Mouse (Mus musculus): ENCODE measurements around the gene Olfr564. TPM values are rescaled to one million over a fixed set of nuclear protein-coding genes. Genes with fewer than 3 reads are reported as not detected.

Gene Olfr564
- not detected in 2 replicates for polyA plus RNA-seq (2012; rRNA removed)

GRCm38 (mm10) chr7:102803180-102803579 lies at the start of gene Olfr564:
TSS of gene Olfr564 (plus strand) at chr7:102803480.
- no peak for DNase-seq (ENCODE audit: low read depth, low spot score)

GRCm38 (mm10) chr7:102759266-102759665 lies 44.0 kb upstream of the Olfr564 start, which contains the start of the genes Olfr560 and Olfr78:
TSS of gene Olfr560 (minus strand) at chr7:102759366.
TSS of gene Olfr78 (minus strand) at chr7:102759471.
- no peak for DNase-seq (ENCODE audit: low read depth, low spot score)

GRCm38 (mm10) chr7:102770921-102771320 lies 32.4 kb upstream of the Olfr564 start, which contains the start of gene Olfr561:
TSS of gene Olfr561 (plus strand) at chr7:102771221.
- WGBS: 60% methylated on average over 2 of the region's 2 CpGs
- no peak for DNase-seq (ENCODE audit: low read depth, low spot score)

More at GRCm38 (mm10) chr7:102759266-102759665, 44.0 kb upstream of the Olfr564 start, which contains the start of the genes Olfr560 and Olfr78:
- 34% methylated on average over 4 of the region's 4 CpGs for WGBS

Other genes with a start within 250 kb of the Olfr564 start
- 4.9 and 6.2 TPM in 2 replicates for gene Trim21, start 238.0 kb upstream of the Olfr564 start, polyA plus RNA-seq (2012; rRNA removed)
- not detected in 2 replicates for gene Olfr550, start 232.0 kb upstream of the Olfr564 start, polyA plus RNA-seq (2012; rRNA removed)
- gene Olfr551, start 211.6 kb upstream of the Olfr564 start, polyA plus RNA-seq (2012; rRNA removed): not detected in 2 replicates
- not detected in 2 replicates for gene Olfr552, start 205.7 kb upstream of the Olfr564 start, polyA plus RNA-seq (2012; rRNA removed)
- not detected in 2 replicates for gene Olfr553, start 185.3 kb upstream of the Olfr564 start, polyA plus RNA-seq (2012; rRNA removed)
- not detected in 2 replicates for gene Olfr554, start 165.0 kb upstream of the Olfr564 start, polyA plus RNA-seq (2012; rRNA removed)
- not detected in 2 replicates for gene Olfr555, start 144.7 kb upstream of the Olfr564 start, polyA plus RNA-seq (2012; rRNA removed)
- gene Olfr556, start 138.6 kb upstream of the Olfr564 start, polyA plus RNA-seq (2012; rRNA removed): not detected in 2 replicates
- gene Trim68, start 116.2 kb upstream of the Olfr564 start, polyA plus RNA-seq (2012; rRNA removed): 6.7 and 9.2 TPM in 2 replicates
- not detected in 2 replicates for gene Olfr557, start 107.6 kb upstream of the Olfr564 start, polyA plus RNA-seq (2012; rRNA removed)
- gene Olfr558, start 101.3 kb upstream of the Olfr564 start, polyA plus RNA-seq (2012; rRNA removed): 0.45 and 0.62 TPM in 2 replicates
- gene Olfr33, start 84.4 kb upstream of the Olfr564 start, polyA plus RNA-seq (2012; rRNA removed): not detected in 2 replicates
- not detected in 2 replicates for gene Olfr559, start 76.0 kb upstream of the Olfr564 start, polyA plus RNA-seq (2012; rRNA removed)
- gene Olfr560, start 44.1 kb upstream of the Olfr564 start, polyA plus RNA-seq (2012; rRNA removed): not detected in 2 replicates
- 0.47 and 1.0 TPM in 2 replicates for gene Olfr78, start 44.0 kb upstream of the Olfr564 start, polyA plus RNA-seq (2012; rRNA removed)
- not detected in 2 replicates for gene Olfr561, start 32.3 kb upstream of the Olfr564 start, polyA plus RNA-seq (2012; rRNA removed)
- not detected in 2 replicates for gene Olfr566, start 55.3 kb downstream of the Olfr564 start, polyA plus RNA-seq (2012; rRNA removed)
- not detected in 2 replicates for gene Olfr568, start 73.6 kb downstream of the Olfr564 start, polyA plus RNA-seq (2012; rRNA removed)
- not detected in 2 replicates for gene Olfr569, start 87.4 kb downstream of the Olfr564 start, polyA plus RNA-seq (2012; rRNA removed)
- not detected in 2 replicates for gene Olfr570, start 91.1 kb downstream of the Olfr564 start, polyA plus RNA-seq (2012; rRNA removed)
- not detected in 2 replicates for gene Olfr571, start 114.1 kb downstream of the Olfr564 start, polyA plus RNA-seq (2012; rRNA removed)
- not detected in 2 replicates for gene Olfr572, start 120.9 kb downstream of the Olfr564 start, polyA plus RNA-seq (2012; rRNA removed)
- not detected in 2 replicates for gene Olfr573-ps1, start 139.1 kb downstream of the Olfr564 start, polyA plus RNA-seq (2012; rRNA removed)
- gene Olfr574, start 145.0 kb downstream of the Olfr564 start, polyA plus RNA-seq (2012; rRNA removed): not detected in 2 replicates
- gene Olfr575, start 155.3 kb downstream of the Olfr564 start, polyA plus RNA-seq (2012; rRNA removed): not detected in 2 replicates
- gene Olfr576, start 159.2 kb downstream of the Olfr564 start, polyA plus RNA-seq (2012; rRNA removed): not detected in 2 replicates
- not detected in 2 replicates for gene Olfr577, start 172.5 kb downstream of the Olfr564 start, polyA plus RNA-seq (2012; rRNA removed)
- not detected in 2 replicates for gene Olfr578, start 185.8 kb downstream of the Olfr564 start, polyA plus RNA-seq (2012; rRNA removed)
- gene Olfr582, start 234.5 kb downstream of the Olfr564 start, polyA plus RNA-seq (2012; rRNA removed): not detected in 2 replicates
- gene Olfr583, start 247.8 kb downstream of the Olfr564 start, polyA plus RNA-seq (2012; rRNA removed): not detected in 2 replicates